Mouse (Mus musculus) mouse embryonic stem cell (cell line): Measurements from ENCODE around the gene Bicdl1.

Source experiments
- in situ Hi-C, 2 experiments: fragments of 300-500 bp; cut with MboI; formaldehyde crosslinking; loops; 1 replicate in 1 of 2; 3 replicates in 1 of 2; pipeline ENCODE4 v1.14.3; 2019 to 2020; ENCODE audit warnings: low sequenced_read_pairs in 2 of 2, low pct_unique_long_range_greater_than_20kb in 1 of 2, mixed read lengths in 1 of 2; ENCODE audit not compliant: unreplicated experiment in 1 of 2

Bicdl1 gene

GRCm38 (mm10) chr5:115732176-115732848 lies 891 bp upstream of the Bicdl1 start:
- in situ Hi-C loops = no loop called here

GRCm38 (mm10) chr5:115731732-115732175 lies 333 bp upstream of the Bicdl1 start:
- in situ Hi-C loops = no loop called here

GRCm38 (mm10) chr5:115730314-115730713 lies 1.1 kb downstream of the Bicdl1 start:
- in situ Hi-C loops = no loop called here

- in situ Hi-C loops = no loop called here
Observed at GRCm38 (mm10) chr5:115726581-115726980, 4.8 kb downstream of the Bicdl1 start.

- in situ Hi-C loops = no loop called here
Observed at GRCm38 (mm10) chr5:115726019-115726418, 5.4 kb downstream of the Bicdl1 start.

- in situ Hi-C loops = no loop called here
Observed at GRCm38 (mm10) chr5:115724422-115724821, 7.0 kb downstream of the Bicdl1 start.

GRCm38 (mm10) chr5:115722188-115722959 lies 9.0 kb downstream of the Bicdl1 start:
- in situ Hi-C loops = no loop called here

- in situ Hi-C loops = no loop called here
Observed at GRCm38 (mm10) chr5:115720761-115721160, 10.7 kb downstream of the Bicdl1 start.

- in situ Hi-C loops = no loop called here
Observed at GRCm38 (mm10) chr5:115717693-115718092, 13.7 kb downstream of the Bicdl1 start.

- in situ Hi-C loops = no loop called here
Observed at GRCm38 (mm10) chr5:115717106-115717505, 14.3 kb downstream of the Bicdl1 start.

GRCm38 (mm10) chr5:115716426-115716825 lies 15.0 kb downstream of the Bicdl1 start:
- in situ Hi-C loops = no loop called here

GRCm38 (mm10) chr5:115714761-115715160 lies 16.7 kb downstream of the Bicdl1 start:
- in situ Hi-C loops = no loop called here

- in situ Hi-C loops = no loop called here
Observed at GRCm38 (mm10) chr5:115712487-115712886, 18.9 kb downstream of the Bicdl1 start.

GRCm38 (mm10) chr5:115711636-115712419 lies 19.6 kb downstream of the Bicdl1 start:
- in situ Hi-C loops = no loop called here

GRCm38 (mm10) chr5:115710171-115710570 lies 21.2 kb downstream of the Bicdl1 start:
- in situ Hi-C loops = no loop called here

GRCm38 (mm10) chr5:115708930-115709329 lies 22.5 kb downstream of the Bicdl1 start:
- in situ Hi-C loops = no loop called here

- in situ Hi-C loops = no loop called here
Observed at GRCm38 (mm10) chr5:115701981-115702380, 29.4 kb downstream of the Bicdl1 start.

- in situ Hi-C loops = no loop called here
Observed at GRCm38 (mm10) chr5:115701215-115701614, 30.2 kb downstream of the Bicdl1 start.

GRCm38 (mm10) chr5:115696811-115697210 lies 34.6 kb downstream of the Bicdl1 start:
- in situ Hi-C loops = no loop called here
